Mouse (Mus musculus) erythroblast, embryonic 14.5 days (primary cell): Measurements from ENCODE around the gene Retn.

Source experiments
- GATA1 ChIP-seq: IDR thresholded peaks from 2 replicates; pipeline ENCODE4 v1.6.1; 2012; ENCODE audit warnings: low read length, inconsistent platforms, mixed read lengths
- TAL1 ChIP-seq: IDR thresholded peaks from 3 replicates; pipeline ENCODE4 v1.6.1; 2012; ENCODE audit warnings: low read length, inconsistent platforms, mixed read lengths

DNA sequence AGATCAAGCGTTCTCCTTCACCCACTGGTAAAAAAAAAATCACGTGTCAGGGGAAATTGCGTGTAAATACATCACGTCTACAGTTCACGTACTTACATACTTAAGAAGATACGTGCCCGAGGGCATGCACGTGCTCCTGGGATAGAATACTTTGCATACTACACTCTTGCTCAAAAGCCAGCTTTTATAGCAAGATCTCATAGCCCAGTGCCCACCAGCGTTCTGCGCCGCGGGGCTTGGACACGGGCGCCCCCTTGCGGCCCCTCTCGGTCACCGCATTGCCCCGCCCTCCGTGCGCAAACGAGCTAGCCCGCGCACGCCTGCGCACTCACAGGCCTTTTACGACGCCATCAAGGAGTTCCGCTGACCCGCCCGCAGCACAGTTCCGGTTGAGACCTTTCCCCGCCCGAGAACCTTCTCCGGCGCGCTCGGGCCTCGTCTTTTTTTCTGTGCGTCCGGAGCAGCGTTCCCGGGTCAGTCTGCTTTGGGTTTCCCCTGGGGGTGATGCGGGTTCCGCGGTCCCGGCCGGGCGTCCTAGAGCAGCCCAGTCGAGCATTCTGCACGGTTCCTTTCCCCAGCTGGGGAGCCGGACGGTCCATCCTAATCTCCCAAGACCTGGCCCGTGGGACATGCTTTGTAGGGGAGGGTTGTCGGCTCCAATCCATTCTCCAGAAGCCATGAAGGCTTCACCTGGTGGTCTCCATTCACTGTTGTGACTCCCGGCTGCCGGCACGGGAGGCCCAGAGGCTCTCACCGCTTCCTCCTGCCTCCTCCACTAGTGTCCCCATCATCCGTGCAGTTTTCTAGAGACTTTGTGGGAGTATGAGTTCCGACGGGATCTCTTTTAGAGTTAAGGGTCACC lies 20.8 kb downstream of the Retn start, which contains the start of gene Trappc5:
- TF ChIP-seq TAL1 (no peak), GATA1 (no peak)
